Mouse (Mus musculus) cerebellum, postnatal 25 days (tissue): ENCODE results near the gene Xpnpep3.
"Not testable (repeated sequence)": the region's sequence is repeated elsewhere in the genome, so short reads cannot be mapped to it uniquely, and the experiment has no call there.

ENCODE experiments used
- DNase-seq, 2 experiments: peaks; one replicate each; pipeline ENCODE4 v3.0.0; 2021; ENCODE audit warnings: mixed read lengths in 2 of 2

The Xpnpep3 gene

GRCm38 (mm10) chr15:81405008-81405407, 5.1 kb downstream of the Xpnpep3 start:
- DNase-seq = no peak

DNA sequence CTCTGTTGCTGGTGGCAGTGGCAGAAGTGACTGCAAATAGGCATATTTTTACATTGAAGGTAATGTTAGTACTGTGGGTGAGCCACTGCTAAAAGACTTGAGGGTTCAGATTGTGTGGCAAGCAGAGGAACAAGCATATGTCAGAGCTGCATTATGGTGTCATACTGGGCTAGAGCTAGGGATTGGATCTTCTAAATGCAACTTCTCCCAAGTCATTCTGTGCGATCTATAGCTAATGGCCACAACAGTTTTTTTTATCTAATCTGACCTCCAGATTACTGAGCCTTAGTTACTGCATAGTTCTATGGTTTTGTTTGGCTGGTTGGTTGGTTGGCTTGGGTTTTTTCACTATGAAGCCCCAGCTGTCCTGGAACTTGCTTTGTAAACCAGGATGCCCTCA, 8.3 kb downstream of the Xpnpep3 start, which contains the start of gene Dnajb7:
Dnajb7 (minus strand) TSS at position 101 of the 400 bp plus-strand sequence.
- no peak for DNase-seq

GRCm38 (mm10) chr15:81416763-81417310, 16.9 kb downstream of the Xpnpep3 start:
- DNase-seq = peak in 1 of 2 experiments; percentile 10

DNA sequence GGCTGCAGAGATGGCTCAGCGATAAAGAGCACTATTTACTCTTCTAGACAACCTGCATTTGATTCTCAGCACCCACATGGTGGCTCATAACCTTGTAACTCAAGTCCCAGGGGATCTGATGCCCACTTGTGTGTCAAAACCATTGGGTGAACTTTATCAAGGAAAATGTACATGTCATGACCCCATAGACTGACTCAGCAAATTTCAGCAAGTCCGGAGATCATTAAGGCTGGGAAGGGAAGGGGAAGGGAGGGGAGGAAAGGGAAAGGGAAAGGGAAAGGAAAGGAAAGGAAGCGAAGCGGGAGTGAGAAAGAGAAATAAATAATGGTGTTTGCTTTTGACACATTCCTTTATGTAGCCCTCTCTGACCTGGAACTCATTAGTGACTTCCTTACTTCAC, 18.1 kb downstream of the Xpnpep3 start:
- no peak for DNase-seq

- no peak for DNase-seq
Observed at GRCm38 (mm10) chr15:81421454-81421853, 21.5 kb downstream of the Xpnpep3 start.

- no peak for DNase-seq
Observed at GRCm38 (mm10) chr15:81422156-81422681, 22.3 kb downstream of the Xpnpep3 start.

GRCm38 (mm10) chr15:81425311-81425710, 25.4 kb downstream of the Xpnpep3 start:
- no peak for DNase-seq

- DNase-seq = no peak
Observed at GRCm38 (mm10) chr15:81427947-81428346, 28.0 kb downstream of the Xpnpep3 start.

- DNase-seq = no peak
Observed at GRCm38 (mm10) chr15:81431195-81431594, 31.3 kb downstream of the Xpnpep3 start.

DNA sequence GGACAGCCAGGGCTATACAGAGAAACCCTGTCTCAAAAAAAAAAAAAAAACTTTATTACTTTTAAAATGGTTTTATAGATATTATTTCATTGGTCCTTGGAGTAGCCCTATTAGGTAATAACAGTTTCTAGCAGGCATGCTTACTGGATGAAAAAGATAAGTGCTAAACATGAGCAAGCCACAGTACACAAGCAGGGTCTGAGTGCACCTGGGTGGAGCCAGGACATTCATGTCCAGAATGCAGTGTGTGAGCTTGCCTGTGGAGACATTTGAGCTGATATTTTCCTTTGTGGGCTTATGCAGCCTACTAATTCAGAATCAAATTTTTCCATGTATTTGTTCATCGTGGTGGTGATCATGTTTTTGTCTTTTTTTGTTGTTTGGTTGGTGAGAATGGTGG, 38.4 kb downstream of the Xpnpep3 start:
- DNase-seq = no peak

DNA sequence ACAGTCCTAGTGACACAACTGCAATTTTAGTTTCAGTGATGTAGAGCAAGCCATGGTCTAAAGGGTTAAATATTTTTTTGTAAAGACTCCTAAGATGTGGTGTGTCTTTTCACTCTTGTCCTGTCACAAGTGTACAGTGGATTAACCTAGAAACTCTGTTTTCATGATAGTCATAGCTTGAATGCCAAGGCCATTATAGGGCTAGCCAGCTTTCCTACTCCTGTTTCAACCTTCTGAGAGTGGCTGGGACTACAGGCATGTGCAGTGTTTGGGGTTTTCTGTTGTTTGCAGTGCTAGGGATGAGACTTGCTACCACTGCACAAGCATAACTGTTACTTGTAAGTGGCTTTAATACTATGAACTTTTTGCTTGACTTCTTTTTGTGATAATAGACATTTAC, 39.3 kb downstream of the Xpnpep3 start:
- DNase-seq = no peak

DNA sequence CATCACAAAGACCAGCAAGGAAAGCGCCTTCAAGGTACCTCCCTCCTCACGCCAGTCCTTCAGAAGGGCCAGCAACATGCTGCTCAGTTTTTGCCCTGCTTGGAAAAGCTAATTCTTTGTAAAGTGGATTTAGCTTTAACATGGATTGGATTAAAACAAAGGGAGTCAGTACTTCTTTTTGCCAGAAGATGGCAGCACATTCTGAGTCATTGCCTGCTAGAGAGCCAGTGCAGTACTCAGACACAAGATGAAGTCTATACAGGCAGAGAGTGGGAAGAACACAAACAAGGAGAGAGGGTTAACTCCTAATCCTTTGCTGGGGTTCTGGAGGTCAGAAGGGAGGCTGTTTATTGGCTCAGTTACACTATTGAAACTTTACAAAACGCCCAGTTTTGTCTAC, 48.5 kb downstream of the Xpnpep3 start:
- peak; percentile 34 to 71 for DNase-seq

DNA sequence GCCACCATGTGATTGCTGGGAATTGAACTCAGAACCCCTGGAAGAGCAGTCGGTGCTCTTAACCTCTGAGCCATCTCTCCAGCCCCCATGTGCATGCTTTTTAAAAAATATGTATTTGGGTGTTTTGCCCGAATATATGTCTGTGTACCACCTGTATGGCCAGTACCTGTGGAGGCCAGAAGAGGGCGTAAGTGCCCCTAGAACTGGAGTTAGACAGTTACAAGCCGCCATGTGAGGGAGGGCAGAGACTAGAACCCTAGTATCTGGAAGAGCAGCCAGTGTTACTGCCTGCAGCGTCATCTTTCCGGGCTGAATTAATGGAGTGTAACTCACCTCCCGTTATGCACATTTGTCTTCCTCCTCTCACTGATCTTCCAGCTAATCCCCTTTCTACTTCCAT, 61.6 kb downstream of the Xpnpep3 start:
- DNase-seq = no peak

DNA sequence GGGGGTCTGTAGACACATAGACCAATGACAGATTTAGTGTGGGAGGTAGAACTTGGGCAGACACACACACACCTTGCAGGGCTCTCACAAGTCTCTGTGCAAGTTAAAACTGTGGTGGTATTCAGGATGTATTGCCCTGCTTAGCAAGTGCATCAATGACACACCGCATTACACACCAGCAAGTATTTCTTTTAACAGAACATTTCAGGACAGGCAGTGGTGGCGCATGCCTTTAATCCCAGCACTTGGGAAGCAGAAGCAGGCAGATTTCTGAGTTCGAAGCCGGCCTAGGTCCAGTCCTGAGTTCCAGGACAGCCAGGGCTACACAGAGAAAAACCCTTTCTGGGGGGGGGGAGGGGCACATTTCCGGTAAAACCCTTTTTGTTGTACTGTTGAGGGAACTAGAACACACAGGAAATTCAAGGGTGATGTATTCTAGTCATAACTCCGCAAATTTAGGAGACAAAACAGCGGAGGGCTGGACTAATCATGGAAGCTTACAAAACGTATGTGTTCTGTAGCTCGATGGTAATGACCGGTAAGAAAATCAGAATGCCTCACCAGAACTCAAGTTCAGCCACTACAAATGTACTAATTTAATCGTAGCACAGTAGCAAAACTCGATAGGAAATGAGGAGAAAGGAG, 65.2 kb downstream of the Xpnpep3 start:
- no peak for DNase-seq

DNA sequence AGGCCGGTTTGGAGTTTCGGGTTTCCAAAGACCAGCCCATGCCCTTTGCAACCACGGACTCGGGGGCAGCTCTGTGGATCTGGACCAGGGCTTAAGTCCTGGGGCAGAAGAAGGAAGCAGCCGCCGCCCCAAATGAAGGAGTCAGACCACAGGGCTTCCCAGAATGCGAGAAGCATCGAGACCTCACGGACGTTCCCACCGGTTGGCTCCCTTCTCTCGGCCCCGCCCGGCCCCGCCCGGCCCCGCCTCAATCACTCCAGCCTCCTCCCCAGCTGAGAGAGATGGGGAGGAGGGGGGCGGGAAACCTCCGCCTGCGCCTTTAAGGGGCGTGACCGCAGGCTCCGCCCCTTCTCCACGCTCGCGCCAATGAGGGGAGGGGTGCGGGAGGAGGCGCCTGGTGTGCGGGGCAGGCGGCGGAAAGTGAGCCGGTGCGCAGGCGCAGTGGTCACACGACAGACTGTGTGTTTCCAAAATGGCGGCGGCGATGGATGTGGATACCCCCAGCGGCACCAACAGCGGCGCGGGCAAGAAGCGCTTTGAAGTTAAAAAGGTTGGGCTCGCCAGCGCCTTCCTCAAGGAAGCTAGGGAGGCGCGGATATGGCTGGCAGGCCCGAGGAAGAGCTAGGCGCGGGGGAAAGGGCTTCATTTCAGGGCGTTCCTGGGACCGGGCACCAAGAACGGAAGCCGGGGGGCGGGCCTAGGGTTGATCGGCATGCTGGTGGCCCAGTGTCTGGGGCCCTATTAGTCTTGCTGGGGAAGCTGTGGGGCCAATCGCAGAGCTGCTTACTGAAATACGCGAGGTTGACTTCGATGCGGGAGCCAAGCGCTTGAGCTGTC, 66.2 kb downstream of the Xpnpep3 start, which contains the start of gene Rbx1:
Rbx1 (plus strand) TSS at position 396 of the 837 bp plus-strand sequence.
- peak; percentile 100 for DNase-seq

DNA sequence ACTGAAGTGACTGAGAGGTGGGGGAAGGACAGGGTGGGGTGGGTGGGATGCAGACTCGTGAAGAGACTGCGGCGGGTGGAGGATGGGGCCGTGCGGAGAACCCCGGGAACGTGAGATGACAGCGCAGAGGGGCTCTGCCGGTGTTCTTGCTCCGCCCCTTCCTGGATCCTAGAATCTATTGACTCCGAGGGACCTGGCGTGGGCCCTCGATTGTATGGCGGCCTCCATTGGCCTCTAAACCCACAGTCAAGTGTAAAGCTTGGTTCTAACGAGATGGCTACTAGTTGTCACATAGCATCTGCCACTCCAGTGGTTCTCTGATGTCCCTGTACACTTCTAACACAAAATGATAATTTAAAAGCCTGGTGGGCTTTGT, 66.8 kb downstream of the Xpnpep3 start:
- no peak for DNase-seq

DNA sequence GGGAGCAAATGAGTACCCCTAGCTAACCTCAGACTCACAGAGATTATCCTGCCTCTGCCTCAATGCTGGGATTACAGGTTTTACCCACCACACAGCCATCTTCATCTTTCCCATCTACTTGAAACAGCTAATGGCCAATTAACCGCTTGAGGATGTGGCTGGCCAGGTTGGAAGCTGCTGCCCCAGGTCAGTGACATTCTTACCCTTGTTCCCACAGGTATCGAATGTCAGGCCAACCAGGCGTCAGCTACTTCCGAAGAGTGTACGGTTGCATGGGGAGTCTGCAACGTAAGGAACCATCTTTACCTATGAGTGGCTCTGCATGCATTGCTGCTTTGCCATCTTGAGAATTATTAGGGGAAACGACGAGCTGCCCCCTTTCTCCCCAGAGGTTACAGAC, 70.8 kb downstream of the Xpnpep3 start:
- DNase-seq = no peak

DNA sequence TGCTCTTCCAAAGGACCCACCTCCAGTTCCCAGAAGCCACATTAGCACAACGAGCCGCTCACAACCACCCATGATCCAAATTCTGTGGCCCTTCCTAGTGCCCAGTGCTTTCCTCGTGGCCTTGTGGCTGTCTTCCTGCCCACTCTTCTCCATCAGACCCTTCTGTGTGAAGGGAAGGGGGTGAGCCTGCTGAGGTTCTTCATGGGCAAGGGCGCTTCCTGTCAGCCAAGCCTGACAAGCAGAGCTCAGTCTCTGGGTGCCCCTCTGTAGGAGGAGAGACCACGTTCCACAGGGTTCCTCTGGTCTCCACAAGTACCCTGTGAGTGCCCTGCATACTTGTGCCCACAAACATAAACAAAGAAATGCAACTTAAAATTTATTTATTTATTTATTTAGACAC, 72.3 kb downstream of the Xpnpep3 start:
- no peak for DNase-seq

GRCm38 (mm10) chr15:81475654-81476053, 75.7 kb downstream of the Xpnpep3 start:
- DNase-seq = peak; percentile 19 to 42

GRCm38 (mm10) chr15:81476597-81476996, 76.7 kb downstream of the Xpnpep3 start:
- DNase-seq = peak in 1 of 2 experiments; percentile 29

DNA sequence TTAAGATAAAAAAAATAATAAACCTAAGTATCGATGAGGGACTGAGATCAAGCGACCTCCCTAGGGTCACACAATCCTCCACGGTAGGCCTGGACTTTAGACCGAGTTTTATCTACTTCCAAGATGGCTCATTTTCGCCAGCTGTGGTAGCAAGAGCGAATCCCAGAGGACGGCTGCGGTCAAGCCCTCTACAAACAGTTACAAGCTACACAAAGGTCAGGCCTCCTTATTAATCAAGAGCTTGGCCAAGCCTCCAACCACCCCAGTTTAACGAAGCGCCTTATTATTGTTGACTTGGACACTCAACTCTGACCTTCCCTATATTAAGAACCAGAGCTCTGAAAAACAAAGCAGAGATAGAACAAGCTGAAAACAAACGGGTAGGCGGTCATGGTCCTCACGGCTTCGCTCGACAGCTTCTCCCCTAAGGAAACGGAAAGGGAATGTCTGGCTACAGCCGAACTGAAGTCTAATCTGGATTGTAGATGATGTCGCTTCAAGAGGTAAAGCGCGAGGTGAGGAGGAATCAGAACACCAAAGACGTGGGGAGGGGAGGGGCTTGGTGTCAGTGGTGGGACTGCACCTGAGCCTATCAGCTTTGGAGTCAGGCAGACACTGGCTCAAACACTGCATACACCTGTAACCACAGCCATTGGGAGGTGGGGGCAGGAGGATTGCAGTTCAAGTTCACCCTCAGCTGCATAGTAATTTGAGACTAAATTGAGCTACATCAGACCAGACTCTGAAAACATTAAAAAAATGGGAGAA, 79.7 kb downstream of the Xpnpep3 start:
- DNase-seq = no peak

DNA sequence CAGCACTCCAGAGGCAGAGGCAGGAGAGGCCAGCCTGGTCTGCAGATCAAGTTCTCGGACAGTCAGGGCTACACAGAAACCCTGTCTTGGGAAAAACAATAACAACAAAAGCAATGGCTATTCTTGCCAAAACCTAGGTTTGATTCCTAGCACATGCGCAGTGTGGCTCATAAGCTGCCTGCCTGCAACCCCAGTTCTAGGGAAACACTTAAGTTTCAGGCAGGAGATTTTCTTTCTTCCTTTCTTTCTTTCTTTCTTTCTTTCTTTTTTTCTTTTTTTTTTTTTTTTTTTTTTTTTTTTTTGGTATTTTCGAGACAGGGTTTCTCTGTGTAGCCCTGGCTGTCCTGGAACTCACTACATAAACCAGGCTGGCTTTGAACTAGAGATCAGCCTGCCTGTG, 80.3 kb downstream of the Xpnpep3 start:
- DNase-seq = not testable (repeated sequence)

- peak; percentile 49 to 71 for DNase-seq
Observed at GRCm38 (mm10) chr15:81480977-81481379, 81.0 kb downstream of the Xpnpep3 start.
